In genomic region chr6:128641116-128641716, GRCm38 (mm10) we compare ENCODE assay signal across 29 mouse cellular contexts. TPM values are rescaled to one million over a fixed set of nuclear protein-coding genes. Genes with fewer than 3 reads are reported as not detected.
"Had no signal": no experiment of that assay in that cellular context is flagged by ENCODE, and none has a peak within 500 bp of the region (broad histone marks: within the 10 kb centered on the region; RNA-seq: fewer than 3 reads in every experiment).

No protein-coding gene starts in this region.

- H3K9ac ChIP-seq: kidney, embryonic 15.5 days; limb, embryonic 12.5 days; limb, embryonic 15.5 days; liver, embryonic 12.5 days; liver, embryonic 15.5 days; lung, embryonic 15.5 days; midbrain, embryonic 12.5 days; midbrain, embryonic 15.5 days; neural tube, embryonic 12.5 days; neural tube, embryonic 15.5 days had no signal

- H3K9me3 ChIP-seq: kidney, embryonic 15.5 days; limb, embryonic 15.5 days; liver, embryonic 15.5 days; lung, embryonic 15.5 days; midbrain, embryonic 12.5 days; neural tube, embryonic 12.5 days; neural tube, embryonic 15.5 days had no signal

- H3K4me3 ChIP-seq: kidney, embryonic 15.5 days; limb, embryonic 12.5 days; limb, embryonic 15.5 days; liver, embryonic 12.5 days; liver, embryonic 15.5 days; lung, embryonic 15.5 days; midbrain, embryonic 12.5 days; midbrain, embryonic 15.5 days; neural tube, embryonic 12.5 days; neural tube, embryonic 15.5 days had no signal

- DNase-seq: kidney, adult 8-10 months; kidney, postnatal 10 days; kidney, postnatal 36 days; left cerebral cortex, postnatal 4 days; lung, adult 18-20 months; lung, postnatal 10 days; lung, postnatal 36 days; right cerebral cortex, adult 18-20 months; right cerebral cortex, postnatal 14 days; thymus, adult 2 months; thymus, postnatal 14 days; thymus, postnatal 4 days had no signal

- ATAC-seq: liver, embryonic 12.5 days; midbrain, embryonic 15.5 days had no signal

- H3K4me1 ChIP-seq: kidney, embryonic 15.5 days; limb, embryonic 12.5 days; limb, embryonic 15.5 days; liver, embryonic 12.5 days; liver, embryonic 15.5 days; lung, embryonic 15.5 days; midbrain, embryonic 12.5 days; midbrain, embryonic 15.5 days; neural tube, embryonic 12.5 days; neural tube, embryonic 15.5 days had no signal

- H3K27me3 ChIP-seq: kidney, embryonic 15.5 days; limb, embryonic 12.5 days; limb, embryonic 15.5 days; liver, embryonic 12.5 days; liver, embryonic 15.5 days; lung, embryonic 15.5 days; midbrain, embryonic 12.5 days; midbrain, embryonic 15.5 days; neural tube, embryonic 12.5 days; neural tube, embryonic 15.5 days had no signal

- H3K4me2 ChIP-seq: kidney, embryonic 15.5 days; limb, embryonic 12.5 days; limb, embryonic 15.5 days; liver, embryonic 12.5 days; liver, embryonic 15.5 days; lung, embryonic 15.5 days; midbrain, embryonic 12.5 days; midbrain, embryonic 15.5 days; neural tube, embryonic 12.5 days; neural tube, embryonic 15.5 days had no signal

- H3K36me3 ChIP-seq: kidney, embryonic 15.5 days; limb, embryonic 12.5 days; limb, embryonic 15.5 days; liver, embryonic 12.5 days; liver, embryonic 15.5 days; lung, embryonic 15.5 days; midbrain, embryonic 12.5 days; midbrain, embryonic 15.5 days; neural tube, embryonic 12.5 days; neural tube, embryonic 15.5 days had no signal

- H3K27ac ChIP-seq: kidney, embryonic 15.5 days; limb, embryonic 12.5 days; limb, embryonic 15.5 days; liver, embryonic 12.5 days; liver, embryonic 15.5 days; lung, embryonic 15.5 days; midbrain, embryonic 12.5 days; midbrain, embryonic 15.5 days; neural tube, embryonic 12.5 days; neural tube, embryonic 15.5 days; stomach, postnatal 0 days had no signal

RNA-seq across cellular contexts. Expression of gene Klrb1a, which starts 17.9 kb away (rescaled TPM):
- total RNA-seq: layer of hippocampus, adult 8-10 months; layer of hippocampus, postnatal 14 days; left cerebral cortex, adult 8-10 months; left cerebral cortex, postnatal 14 days; left cerebral cortex, postnatal 4 days had no signal
- polyA plus RNA-seq: kidney, embryonic 15.5 days; limb, embryonic 12.5 days; limb, embryonic 15.5 days; lung, embryonic 15.5 days; midbrain, embryonic 12.5 days; midbrain, embryonic 15.5 days; neural tube, embryonic 12.5 days; neural tube, embryonic 15.5 days; stomach, embryonic 14.5 days; stomach, postnatal 0 days had no signal

RNA-seq across cellular contexts. Expression of gene Clec2h, which starts 21.0 kb away (rescaled TPM):
- total RNA-seq: layer of hippocampus, adult 8-10 months; layer of hippocampus, postnatal 14 days; left cerebral cortex, adult 8-10 months; left cerebral cortex, postnatal 14 days; left cerebral cortex, postnatal 4 days had no signal
- polyA plus RNA-seq: kidney, embryonic 15.5 days; limb, embryonic 12.5 days; limb, embryonic 15.5 days; liver, embryonic 12.5 days; lung, embryonic 15.5 days; midbrain, embryonic 12.5 days; midbrain, embryonic 15.5 days; neural tube, embryonic 12.5 days; neural tube, embryonic 15.5 days; spleen, adult 2 months; stomach, embryonic 14.5 days; thymus, adult 2 months had no signal

RNA-seq across cellular contexts. Expression of gene A2ml1, which starts 59.8 kb away (rescaled TPM):
- polyA plus RNA-seq: limb, embryonic 12.5 days; midbrain, embryonic 12.5 days; neural tube, embryonic 12.5 days; spleen, adult 2 months had no signal
